Mouse (Mus musculus) limb, embryonic 11.5 days (tissue): ENCODE measurements around the gene Casr. TPM values are rescaled to one million over a fixed set of nuclear protein-coding genes. Genes with fewer than 3 reads are reported as not detected.

Experiments
- ATAC-seq: fragments of 200-750 bp; cut with Nextera tagmentation; 2 replicates; pipeline ENCODE4 v1.8.0; 2017; ENCODE audit warnings: low read depth; ENCODE audit not compliant: insufficient number of reproducible peaks, low FRiP score, low TSS enrichment
- DNase-seq: peaks from one replicate; pipeline ENCODE4 v3.0.0-alpha.2; 2015; ENCODE audit warnings: low spot score
- H3K27ac ChIP-seq: fragments of 300-500 bp; sonication (generic); replicated peaks from 2 replicates; pipeline ENCODE4 v1.5.1; 2014; ENCODE audit warnings: low read depth, mild to moderate bottlenecking, low read length
- H3K27me3 ChIP-seq: fragments of 300-500 bp; sonication (generic); 2 replicates; pipeline ENCODE4 v1.6.1; 2014; ENCODE audit warnings: mild to moderate bottlenecking, low read length, mixed read lengths; ENCODE audit not compliant: control insufficient read depth, insufficient read depth
- H3K36me3 ChIP-seq: fragments of 300-500 bp; sonication (generic); 2 replicates; pipeline ENCODE4 v1.6.1; 2014; ENCODE audit warnings: mild to moderate bottlenecking, low read length, moderate library complexity, mixed read lengths; ENCODE audit not compliant: control insufficient read depth, insufficient read depth
- H3K4me1 ChIP-seq: fragments of 300-500 bp; sonication (generic); 2 replicates; pipeline ENCODE4 v1.6.1; 2014; ENCODE audit warnings: low read length, mixed read lengths; ENCODE audit not compliant: control insufficient read depth, insufficient read depth
- H3K4me2 ChIP-seq: fragments of 300-500 bp; sonication (generic); 2 replicates; pipeline ENCODE4 v1.6.1; 2014; ENCODE audit warnings: low read depth, mild to moderate bottlenecking, moderate library complexity; ENCODE audit not compliant: severe bottlenecking
- H3K4me3 ChIP-seq: fragments of 300-500 bp; sonication (generic); 2 replicates; pipeline ENCODE4 v1.5.1; 2014; ENCODE audit warnings: low read depth, low read length
- H3K9ac ChIP-seq: fragments of 300-500 bp; sonication (generic); 2 replicates; pipeline ENCODE4 v1.6.1; 2014; ENCODE audit warnings: mild to moderate bottlenecking, low read length
- H3K9me3 ChIP-seq: fragments of 300-500 bp; sonication (generic); 2 replicates; pipeline ENCODE4 v1.6.1; 2016; ENCODE audit warnings: low read length; ENCODE audit not compliant: control insufficient read depth
- WGBS: fragments of 180-500 bp; shearing (Covaris S2); extraction: QIAGEN DNeasy Blood & Tissue Kit; methylation state at CpG from one replicate; pipeline ENCODE4 v1.1.7; 2014; 5-methylcytosine and 5-hydroxymethylcytosine counted together
- polyA plus RNA-seq: library from polyadenylated mRNA; unstranded; fragments of >200 nt; fragmentation: Nextera tagmentation; extraction: Ambion mirVana; gene quantifications from 2 replicates; pipeline ENCODE4 v1.2.1, GENCODE M21; 2014

Casr gene
- polyA plus RNA-seq, 1 experiment from 2014 or later: 0.28 TPM

- Histone ChIP-seq H3K27me3 (no peaks in the 10 kb centered on the region), H3K4me2 (no peak overlapping the region), H3K9me3 (no peaks in the 10 kb centered on the region), H3K9ac (no peak overlapping the region), H3K36me3 (no peaks in the 10 kb centered on the region), H3K4me1 (no peaks in the 10 kb centered on the region), H3K4me3 (no peak overlapping the region), H3K27ac (no peak overlapping the region)
- no peak for DNase-seq
- no peak for ATAC-seq
- 80% methylated on average over 3 of the region's 3 CpGs for WGBS
These were observed 56.8 kb downstream of the Casr start for GRCm38 (mm10) chr16:36505134-36505533.

- no peak overlapping the region for H3K4me2 ChIP-seq
- H3K36me3 ChIP-seq: no peaks in the 10 kb centered on the region
- DNase-seq (no peak), ATAC-seq (no peak)
- H3K27ac ChIP-seq: no peak overlapping the region
- H3K4me3 ChIP-seq: no peak overlapping the region
- H3K9me3 ChIP-seq: no peaks in the 10 kb centered on the region
- H3K9ac ChIP-seq: no peak overlapping the region
- 67% methylated on average over 2 of the region's 2 CpGs for WGBS
- H3K27me3 ChIP-seq: no peaks in the 10 kb centered on the region
- no peaks in the 10 kb centered on the region for H3K4me1 ChIP-seq
These were observed 59.7 kb downstream of the Casr start for GRCm38 (mm10) chr16:36502286-36502685.

- no peaks in the 10 kb centered on the region for H3K4me1 ChIP-seq
- no peak overlapping the region for H3K27ac ChIP-seq
- H3K4me3 ChIP-seq: no peak overlapping the region
- no peak overlapping the region for H3K4me2 ChIP-seq
- no peaks in the 10 kb centered on the region for H3K9me3 ChIP-seq
- no peak for DNase-seq
- no peaks in the 10 kb centered on the region for H3K27me3 ChIP-seq
- no peak for ATAC-seq
- H3K36me3 ChIP-seq: no peaks in the 10 kb centered on the region
- 91% methylated on average over 1 of the region's 1 CpGs for WGBS
- H3K9ac ChIP-seq: no peak overlapping the region
These were observed 69.5 kb downstream of the Casr start for GRCm38 (mm10) chr16:36492420-36492819.

GRCm38 (mm10) chr16:36476866-36477265, 85.1 kb downstream of the Casr start:
- no peak overlapping the region for H3K4me2 ChIP-seq
- ATAC-seq: no peak
- H3K36me3 ChIP-seq: no peaks in the 10 kb centered on the region
- DNase-seq: no peak
- H3K27me3 ChIP-seq: no peaks in the 10 kb centered on the region
- H3K4me3 ChIP-seq: no peak overlapping the region
- no peaks in the 10 kb centered on the region for H3K4me1 ChIP-seq
- H3K9me3 ChIP-seq: no peaks in the 10 kb centered on the region
- WGBS: 80% methylated on average over 9 of the region's 9 CpGs
- no peak overlapping the region for H3K9ac ChIP-seq
- no peak overlapping the region for H3K27ac ChIP-seq

- Histone ChIP-seq H3K27me3 (no peaks in the 10 kb centered on the region), H3K9me3 (no peaks in the 10 kb centered on the region), H3K9ac (no peak overlapping the region), H3K4me1 (no peaks in the 10 kb centered on the region), H3K36me3 (no peaks in the 10 kb centered on the region), H3K27ac (no peak overlapping the region), H3K4me2 (no peak overlapping the region), H3K4me3 (no peak overlapping the region)
- ATAC-seq: no peak
- DNase-seq: no peak
- 94% methylated on average over 3 of the region's 3 CpGs for WGBS
These were observed 86.4 kb downstream of the Casr start for GRCm38 (mm10) chr16:36475530-36475929.

- H3K36me3 ChIP-seq: no peaks in the 10 kb centered on the region
- ATAC-seq (no peak), DNase-seq (no peak)
- no peak overlapping the region for H3K4me2 ChIP-seq
- H3K9ac ChIP-seq: no peak overlapping the region
- H3K27ac ChIP-seq: no peak overlapping the region
- H3K27me3 ChIP-seq: no peaks in the 10 kb centered on the region
- no peaks in the 10 kb centered on the region for H3K4me1 ChIP-seq
- WGBS: 88% methylated on average over 2 of the region's 2 CpGs
- H3K4me3 ChIP-seq: no peak overlapping the region
- no peaks in the 10 kb centered on the region for H3K9me3 ChIP-seq
These were observed 87.1 kb downstream of the Casr start for GRCm38 (mm10) chr16:36474849-36475248.

GRCm38 (mm10) chr16:36473217-36474216, 88.4 kb downstream of the Casr start:
- Histone ChIP-seq H3K4me2 (no peak overlapping the region), H3K27ac (no peak overlapping the region), H3K9me3 (no peaks in the 10 kb centered on the region), H3K4me1 (no peaks in the 10 kb centered on the region), H3K9ac (no peak overlapping the region), H3K27me3 (no peaks in the 10 kb centered on the region), H3K36me3 (no peaks in the 10 kb centered on the region), H3K4me3 (no peak overlapping the region)
- DNase-seq (peak; percentile 52), ATAC-seq (no peak)
- WGBS: 50% methylated on average over 17 of the region's 17 CpGs

- no peak overlapping the region for H3K9ac ChIP-seq
These were observed 90.8 kb downstream of the Casr start for GRCm38 (mm10) chr16:36471066-36471633.

More at GRCm38 (mm10) chr16:36471066-36471633, 90.8 kb downstream of the Casr start:
- Histone ChIP-seq H3K27ac (no peak overlapping the region), H3K4me2 (no peak overlapping the region), H3K27me3 (no peaks in the 10 kb centered on the region), H3K4me1 (no peaks in the 10 kb centered on the region), H3K9me3 (no peaks in the 10 kb centered on the region), H3K4me3 (no peak overlapping the region), H3K36me3 (no peaks in the 10 kb centered on the region)
- ATAC-seq (no peak), DNase-seq (no peak)
- 67% methylated on average over 13 of the region's 13 CpGs for WGBS
